Mouse (Mus musculus): ENCODE measurements around the gene Ghrh. TPM values are rescaled to one million over a fixed set of nuclear protein-coding genes. Genes with fewer than 3 reads are reported as not detected.

Gene Ghrh
- total and polyA plus RNA-seq, 3 experiments, result not detected

GRCm38 (mm10) chr2:157376995-157377394 lies 29.7 kb upstream of the Ghrh start:
- no peak for DNase-seq (ENCODE audit: extremely low read depth)
- H3K27ac ChIP-seq (ENCODE audit: insufficient read depth, low read depth), result no peak overlapping the region
- H3K36me3 ChIP-seq (replicated peaks in 1 of 2; ENCODE audit: control insufficient read depth in 1 of 2, insufficient read depth in 1 of 2, low read length in 1 of 2), result peaks cover 14 to 67% of the 10 kb centered on the region in 2 experiments
- H3K9ac ChIP-seq (ENCODE audit: insufficient read depth, low read depth), result no peak overlapping the region
- TF ChIP-seq ZNF384 (IDR thresholded peaks at IDR 0.05; ENCODE audit: low read depth, low read length) (no peak), USF2 (conservative IDR thresholded peaks at IDR 0.05; ENCODE audit: low read depth, low read length) (no peak), TBP (conservative IDR thresholded peaks at IDR 0.05; ENCODE audit: low read depth, low read length) (no peak), E2F4 (IDR thresholded peaks at IDR 0.05; ENCODE audit: insufficient replicate concordance, low read depth, low read length) (no peak), MYC (IDR thresholded peaks at IDR 0.05; ENCODE audit: low read depth, low read length) (no peak), MXI1 (IDR thresholded peaks at IDR 0.05; ENCODE audit: low read depth, low read length) (no peak)
- no peak overlapping the region for H3K4me3 ChIP-seq (replicated peaks in 1 of 3; ENCODE audit: low read depth in 2 of 3, low read length in 2 of 3, poor library complexity in 1 of 3)
- H3K27me3 ChIP-seq (replicated peaks), result no peaks in the 10 kb centered on the region
- in situ Hi-C loops (cut with MboI; ENCODE audit: low pct_ligation_motif_present, low pct_unique_long_range_greater_than_20kb, low sequenced_read_pairs) (no loop called here), dilution Hi-C loops (cut with MboI; ENCODE audit: extremely low pct_ligation_motif_present, extremely low pct_unique_long_range_greater_than_20kb, low sequenced_read_pairs) (no loop called here)
- peaks cover 4% of the 10 kb centered on the region for H3K79me2 ChIP-seq (replicated peaks; ENCODE audit: control insufficient read depth, extremely low read depth, insufficient read depth, poor library complexity, severe bottlenecking)
- peaks cover 0 to 13% of the 10 kb centered on the region in 2 experiments; a peak in 1 of 4 replicates for H3K4me1 ChIP-seq (ENCODE audit: control insufficient read depth in 1 of 2, insufficient read depth in 2 of 2)
- H3K9me3 ChIP-seq (replicated peaks; ENCODE audit: low read length), result peaks cover 10% of the 10 kb centered on the region
- H3K4me2 ChIP-seq (ENCODE audit: insufficient read depth, low read depth, poor library complexity, severe bottlenecking), result no peak overlapping the region

- Histone ChIP-seq H3K27me3 (replicated peaks) (no peaks in the 10 kb centered on the region), H3K4me3 (replicated peaks in 1 of 3; ENCODE audit: low read depth in 2 of 3, low read length in 2 of 3, poor library complexity in 1 of 3) (no peak overlapping the region), H3K4me1 (ENCODE audit: control insufficient read depth in 1 of 2, insufficient read depth in 2 of 2) (peaks cover 0 to 13% of the 10 kb centered on the region in 2 experiments; a peak in 1 of 4 replicates), H3K4me2 (ENCODE audit: insufficient read depth, low read depth, poor library complexity, severe bottlenecking) (no peak overlapping the region), H3K36me3 (replicated peaks in 1 of 2; ENCODE audit: control insufficient read depth in 1 of 2, insufficient read depth in 1 of 2, low read length in 1 of 2) (peaks cover 12 to 68% of the 10 kb centered on the region in 2 experiments), H3K9ac (ENCODE audit: insufficient read depth, low read depth) (no peak overlapping the region), H3K9me3 (replicated peaks; ENCODE audit: low read length) (peaks cover 10% of the 10 kb centered on the region), H3K79me2 (replicated peaks; ENCODE audit: control insufficient read depth, extremely low read depth, insufficient read depth, poor library complexity, severe bottlenecking) (peaks cover 6% of the 10 kb centered on the region), H3K27ac (ENCODE audit: insufficient read depth, low read depth) (no peak overlapping the region)
- TF ChIP-seq BHLHE40 (IDR thresholded peaks at IDR 0.05; ENCODE audit: low read depth, low read length) (no peak), IRF4 (IDR thresholded peaks at IDR 0.05; ENCODE audit: low read depth, low read length) (no peak), SMC3 (IDR thresholded peaks at IDR 0.05; ENCODE audit: low read depth, low read length) (no peak), JUN (IDR thresholded peaks at IDR 0.05; ENCODE audit: insufficient read depth, low read depth, low read length) (no peak)
- in situ Hi-C loops (cut with MboI; ENCODE audit: low pct_ligation_motif_present, low pct_unique_long_range_greater_than_20kb, low sequenced_read_pairs), result no loop called here
- dilution Hi-C loops (cut with MboI; ENCODE audit: extremely low pct_ligation_motif_present, extremely low pct_unique_long_range_greater_than_20kb, low sequenced_read_pairs), result no loop called here
- DNase-seq (ENCODE audit: extremely low read depth), result no peak
Observed at GRCm38 (mm10) chr2:157375794-157376757, 28.8 kb upstream of the Ghrh start.

GRCm38 (mm10) chr2:157375051-157375450 lies 27.7 kb upstream of the Ghrh start:
- no peak overlapping the region for H3K9ac ChIP-seq (ENCODE audit: insufficient read depth, low read depth)
- H3K4me1 ChIP-seq (ENCODE audit: control insufficient read depth in 1 of 2, insufficient read depth in 2 of 2), result peaks cover 0 to 13% of the 10 kb centered on the region in 2 experiments; a peak in 1 of 4 replicates
- H3K4me3 ChIP-seq (replicated peaks in 1 of 3; ENCODE audit: low read depth in 2 of 3, low read length in 2 of 3, poor library complexity in 1 of 3), result no peak overlapping the region
- no peaks in the 10 kb centered on the region for H3K27me3 ChIP-seq (replicated peaks)
- H3K4me2 ChIP-seq (ENCODE audit: insufficient read depth, low read depth, poor library complexity, severe bottlenecking), result no peak overlapping the region
- dilution Hi-C loops (cut with MboI; ENCODE audit: extremely low pct_ligation_motif_present, extremely low pct_unique_long_range_greater_than_20kb, low sequenced_read_pairs), result no loop called here
- in situ Hi-C loops (cut with MboI; ENCODE audit: low pct_ligation_motif_present, low pct_unique_long_range_greater_than_20kb, low sequenced_read_pairs), result no loop called here
- peaks cover 6% of the 10 kb centered on the region for H3K79me2 ChIP-seq (replicated peaks; ENCODE audit: control insufficient read depth, extremely low read depth, insufficient read depth, poor library complexity, severe bottlenecking)
- no peak overlapping the region for H3K27ac ChIP-seq (ENCODE audit: insufficient read depth, low read depth)
- no peak for DNase-seq (ENCODE audit: extremely low read depth)
- peaks cover 9 to 68% of the 10 kb centered on the region in 2 experiments for H3K36me3 ChIP-seq (replicated peaks in 1 of 2; ENCODE audit: control insufficient read depth in 1 of 2, insufficient read depth in 1 of 2, low read length in 1 of 2)
- H3K9me3 ChIP-seq (replicated peaks; ENCODE audit: low read length), result peaks cover 10% of the 10 kb centered on the region
- TF ChIP-seq MXI1 (IDR thresholded peaks at IDR 0.05; ENCODE audit: low read depth, low read length) (no peak), SMC3 (IDR thresholded peaks at IDR 0.05; ENCODE audit: low read depth, low read length) (no peak)

Measured in CH12.LX (cell line).